Mouse (Mus musculus): ENCODE results near the gene Fitm2. TPM values are rescaled to one million over a fixed set of nuclear protein-coding genes. Genes with fewer than 3 reads are reported as not detected.
A peak's percentile ranks its signal among the peaks of the same experiment; 100 is the strongest.

Gene Fitm2
- total RNA-seq, 2 experiments from 2014 or later = 17.8 to 20.5 TPM

DNA sequence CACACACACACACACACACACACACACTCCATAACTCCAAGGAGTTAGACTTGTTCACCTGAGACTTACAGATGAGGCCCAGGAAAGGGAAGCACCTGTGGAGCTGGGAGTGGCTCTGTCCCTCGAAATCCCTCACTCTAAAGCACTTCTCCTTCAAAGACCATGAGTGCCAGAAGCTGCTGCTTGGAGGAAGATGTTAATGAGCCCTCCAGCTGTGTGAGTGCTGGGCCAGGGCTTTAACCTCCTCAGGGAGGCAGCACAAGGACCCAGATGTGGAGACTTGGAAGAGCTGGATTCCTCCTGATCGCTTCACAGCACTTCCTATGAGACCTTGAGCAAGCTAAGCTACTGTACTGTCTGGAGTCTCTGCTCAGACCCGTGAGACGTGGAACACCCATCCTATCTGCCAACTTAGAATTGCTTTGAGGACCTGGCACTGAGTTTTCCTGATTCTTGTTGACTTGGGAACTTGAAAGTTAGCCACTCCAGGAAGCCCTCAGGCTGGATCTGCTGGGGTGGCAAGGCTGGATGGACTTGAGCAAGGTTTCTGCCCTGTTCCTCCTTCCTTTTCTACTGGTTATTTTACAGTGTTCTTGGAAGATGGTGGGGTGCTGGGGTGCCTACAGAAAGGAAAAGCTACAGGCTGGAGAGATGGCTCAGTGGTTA lies 44.0 kb downstream of the Fitm2 start:
- no peak for DNase-seq (ENCODE audit: low spot score in 2 of 2)

DNA sequence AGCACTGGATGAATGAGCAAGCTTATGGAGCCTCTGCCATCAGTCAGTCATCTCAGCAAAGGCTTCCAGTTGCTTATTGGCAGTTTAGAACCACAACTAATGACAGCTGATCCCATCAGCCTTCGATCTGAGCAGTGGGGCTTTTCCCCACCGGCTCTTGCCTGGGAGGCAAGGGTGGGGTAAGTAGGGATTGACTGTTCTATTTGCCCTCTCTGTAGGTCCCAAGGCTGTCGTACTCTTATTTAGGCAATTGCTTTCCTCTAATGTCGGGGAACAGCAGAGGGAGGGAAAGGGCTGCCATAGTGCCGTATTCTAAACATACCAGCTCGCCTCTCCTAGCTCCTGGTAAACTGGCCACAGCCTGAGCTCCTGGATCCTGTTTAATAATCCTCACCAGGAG lies 47.8 kb downstream of the Fitm2 start, which contains the start of gene Oser1:
Gene Oser1, minus strand, starts transcription at position 101 of the 400 bp plus-strand sequence.
- no peak for DNase-seq (ENCODE audit: low spot score in 2 of 2)

DNA sequence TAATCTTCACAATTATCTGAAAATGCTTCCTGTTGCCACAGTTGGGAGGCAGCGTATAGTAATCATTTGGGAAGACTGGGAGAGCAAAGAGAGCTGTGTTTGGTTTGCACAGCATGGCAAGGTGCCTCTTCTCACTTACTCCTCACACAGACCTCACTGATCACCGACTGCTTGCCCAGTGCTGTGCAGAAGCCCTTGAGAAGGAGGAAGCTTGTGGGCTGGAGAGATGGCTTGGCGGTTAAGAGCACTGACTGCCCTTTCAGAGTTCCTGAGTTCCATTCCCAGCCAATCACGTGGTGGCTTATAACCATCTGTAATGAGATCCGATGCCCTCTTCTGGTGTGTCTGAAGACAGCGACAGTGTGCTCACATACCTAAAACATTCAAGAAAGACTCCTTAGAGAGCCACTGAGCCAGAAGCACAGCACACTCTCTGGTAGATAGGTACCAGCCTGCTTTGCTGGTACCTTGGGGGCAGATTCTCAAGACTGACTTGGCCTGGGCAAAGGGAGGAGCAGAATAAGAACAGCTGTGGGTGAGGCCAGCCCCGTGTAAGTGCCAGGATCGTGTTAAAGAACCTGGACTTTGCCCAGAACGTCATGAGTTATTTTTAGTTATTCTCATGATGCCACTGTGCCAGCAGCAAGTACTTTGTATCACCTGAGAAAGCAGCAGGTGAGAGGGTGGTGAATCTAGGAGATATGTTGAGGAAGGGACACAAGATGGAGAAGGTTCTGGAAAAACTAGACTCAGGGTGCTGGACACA lies 49.4 kb downstream of the Fitm2 start:
- DNase-seq (ENCODE audit: low spot score in 2 of 2) = no peak

DNA sequence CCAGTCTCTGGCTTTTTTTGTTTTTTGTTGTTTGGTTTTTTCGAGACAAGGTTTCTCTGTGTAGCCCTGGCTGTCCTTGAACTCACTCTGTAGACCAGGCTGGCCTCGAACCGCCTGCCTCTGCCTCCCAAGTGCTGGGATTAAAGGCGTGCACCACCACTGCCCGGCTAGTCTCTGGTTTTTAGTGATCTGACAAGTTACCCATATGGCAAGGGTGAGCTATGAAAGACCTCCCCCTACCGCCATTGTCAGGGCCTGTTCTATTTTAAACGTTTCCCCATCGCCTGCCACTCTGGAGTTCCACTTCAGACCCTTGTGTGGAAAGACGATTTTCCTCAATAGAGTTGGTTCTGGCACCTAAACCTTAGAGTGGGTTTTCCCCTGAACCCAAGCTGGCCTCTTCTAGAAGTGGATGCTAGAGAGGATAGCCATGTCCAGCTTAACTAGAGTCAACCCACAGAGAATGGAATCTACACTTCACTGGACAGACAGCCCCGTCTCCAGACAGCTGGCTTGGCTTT lies 52.0 kb downstream of the Fitm2 start:
- no peak for DNase-seq (ENCODE audit: low spot score in 2 of 2)

DNA sequence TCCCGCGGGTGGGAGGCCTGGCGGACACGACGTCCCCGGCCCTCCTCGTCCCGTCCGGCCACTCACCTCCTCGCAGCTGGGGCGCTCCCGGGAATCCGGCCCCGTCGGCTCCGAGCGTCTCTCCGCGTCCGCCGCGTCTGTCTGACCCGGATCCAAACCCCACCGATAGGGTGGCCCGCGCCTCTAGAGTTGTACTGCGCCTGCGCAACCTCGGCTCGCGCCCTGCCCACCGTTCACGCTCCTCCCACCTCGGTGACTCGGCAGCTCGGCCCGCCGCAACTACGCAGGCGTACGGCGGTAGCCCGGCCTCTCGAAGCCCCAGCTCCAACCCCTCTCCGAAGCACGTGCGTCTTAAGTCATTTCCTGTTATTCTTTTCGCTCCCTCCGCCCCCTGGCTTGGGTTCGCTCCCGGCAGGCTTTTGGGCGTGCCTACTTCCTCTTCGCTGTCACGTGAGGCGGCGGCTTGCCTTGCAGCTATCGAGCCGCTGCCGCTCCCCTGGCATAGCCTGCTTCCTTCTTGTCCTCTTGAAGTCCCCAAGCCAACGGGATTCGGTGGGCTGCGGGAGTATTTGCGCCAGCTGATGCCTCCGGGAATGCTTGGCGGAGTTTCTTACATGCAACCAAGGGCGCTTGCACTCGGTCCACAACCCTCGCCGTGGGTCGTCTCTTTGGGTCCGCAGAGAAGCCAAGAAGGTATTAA lies 52.9 kb downstream of the Fitm2 start:
- peak; percentile 99 to 100 for DNase-seq (ENCODE audit: low spot score in 2 of 2)

DNA sequence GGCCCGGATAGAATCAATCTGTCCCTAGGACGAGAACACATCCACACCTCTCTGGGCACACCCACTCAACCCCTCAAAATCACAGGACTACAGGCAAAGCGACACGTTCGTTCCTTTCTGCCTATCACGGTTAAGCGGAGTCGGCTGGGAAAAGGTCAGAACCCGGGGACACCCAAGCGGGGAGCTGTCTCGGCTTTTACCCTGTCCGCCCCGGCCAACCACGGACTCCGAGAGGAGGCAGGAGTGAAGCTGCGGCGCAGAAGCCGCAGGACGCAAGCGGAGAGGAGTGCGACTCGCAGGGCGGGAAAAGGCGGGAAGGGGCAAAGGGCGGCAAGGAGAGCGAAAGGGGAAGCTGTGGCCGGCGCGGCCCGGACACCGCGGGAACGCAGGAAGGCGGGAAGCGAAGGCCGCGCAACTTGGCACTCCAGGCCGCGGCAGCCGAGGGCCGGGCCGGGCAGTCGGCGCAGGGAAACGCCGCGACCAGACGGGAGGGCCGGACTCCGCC lies 53.5 kb downstream of the Fitm2 start:
- peak in 1 of 2 experiments; percentile 21 for DNase-seq (ENCODE audit: low spot score in 2 of 2)

DNA sequence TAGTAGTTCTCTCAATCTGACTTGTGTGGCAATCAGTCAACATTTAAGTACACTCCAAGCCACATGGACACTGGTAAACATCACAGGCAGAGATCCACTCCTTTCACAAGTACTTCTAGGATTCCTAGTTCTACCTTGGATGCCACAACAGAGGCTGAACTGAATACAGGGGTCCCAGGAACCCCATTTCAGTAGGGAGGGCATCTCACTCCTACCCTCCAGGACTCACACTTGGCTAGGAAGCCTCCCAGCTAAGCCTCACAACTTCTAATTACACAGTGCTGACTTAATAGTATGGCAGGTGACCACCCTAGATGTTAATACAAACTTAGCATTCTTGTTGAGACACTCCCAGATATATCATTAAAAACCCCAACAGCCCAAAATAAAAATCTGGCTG lies 54.6 kb downstream of the Fitm2 start:
- DNase-seq (ENCODE audit: low spot score in 2 of 2) = no peak

DNA sequence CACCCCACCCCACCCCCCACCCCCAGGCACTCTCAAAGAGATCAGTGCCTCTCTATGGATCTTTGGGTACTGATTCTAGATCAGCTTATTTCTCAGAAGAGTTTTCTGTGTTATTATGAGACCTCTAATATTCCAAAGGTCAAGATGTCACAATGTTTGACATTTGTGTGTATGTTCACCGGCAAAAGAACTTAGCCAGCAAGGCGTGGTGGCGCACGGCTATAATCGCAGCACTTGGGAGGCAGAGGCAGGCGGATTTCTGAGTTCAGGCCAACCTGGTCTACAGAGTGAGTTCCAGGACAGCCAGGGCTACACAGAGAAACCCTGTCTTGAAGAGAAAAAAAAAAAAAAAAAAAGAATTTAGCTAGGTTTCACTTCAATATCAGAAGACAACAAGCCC lies 55.4 kb downstream of the Fitm2 start:
- no peak for DNase-seq (ENCODE audit: low spot score in 2 of 2)

Other genes with a start within 250 kb of the Fitm2 start
- gene Jph2, start 74.6 kb downstream of the Fitm2 start, total RNA-seq (2021) = under 1 TPM; 0.46 to 0.64 TPM
- 10 to 100 TPM; 17.8 to 19.5 TPM for gene Oser1, start 47.9 kb downstream of the Fitm2 start, total RNA-seq (2021)
- gene Gdap1l1, start 34.2 kb downstream of the Fitm2 start, total RNA-seq (2021) = 10 to 100 TPM; 76.6 to 80.3 TPM
- gene R3hdml, start 19.7 kb upstream of the Fitm2 start, total RNA-seq (2021) = not detected
- gene Hnf4a, start 34.2 kb upstream of the Fitm2 start, total RNA-seq (2021) = not detected
- 10 to 100 TPM; 53.1 to 57.6 TPM for gene Ttpal, start 129.7 kb upstream of the Fitm2 start, total RNA-seq (2021)
- 100 to 1,000 TPM; 209 to 218 TPM for gene Serinc3, start 172.5 kb upstream of the Fitm2 start, total RNA-seq (2021)
- 10 to 100 TPM; 70.9 to 71.8 TPM for gene Pkig, start 185.8 kb upstream of the Fitm2 start, total RNA-seq (2021)